Mouse (Mus musculus): ENCODE data around the gene Zfpm1.

Gene Zfpm1

GRCm38 (mm10) chr8:122345181-122346095, 63.5 kb downstream of the Zfpm1 start:
- DNase-seq (ENCODE audit: low spot score in 2 of 2): no peak

- DNase-seq (ENCODE audit: low spot score in 2 of 2): peak in 1 of 2 experiments; percentile 50
Measured at GRCm38 (mm10) chr8:122347811-122348552, 66.0 kb downstream of the Zfpm1 start.

GRCm38 (mm10) chr8:122349357-122350297, 67.7 kb downstream of the Zfpm1 start:
- no peak for DNase-seq (ENCODE audit: low spot score in 2 of 2)

- no peak for DNase-seq (ENCODE audit: low spot score in 2 of 2)
Measured at GRCm38 (mm10) chr8:122350309-122351089, 68.6 kb downstream of the Zfpm1 start.

- DNase-seq (ENCODE audit: low spot score in 2 of 2): no peak
Measured at GRCm38 (mm10) chr8:122354157-122354556, 72.2 kb downstream of the Zfpm1 start.

- DNase-seq (ENCODE audit: low spot score in 2 of 2): no peak
Measured at GRCm38 (mm10) chr8:122355642-122356606, 74.0 kb downstream of the Zfpm1 start.

GRCm38 (mm10) chr8:122357202-122357601, 75.3 kb downstream of the Zfpm1 start:
- DNase-seq (ENCODE audit: low spot score in 2 of 2): no peak

GRCm38 (mm10) chr8:122357641-122358040, 75.7 kb downstream of the Zfpm1 start:
- no peak for DNase-seq (ENCODE audit: low spot score in 2 of 2)

GRCm38 (mm10) chr8:122359111-122359775, 77.3 kb downstream of the Zfpm1 start:
- no peak for DNase-seq (ENCODE audit: low spot score in 2 of 2)

GRCm38 (mm10) chr8:122360696-122361416, 78.9 kb downstream of the Zfpm1 start, which contains the start of gene Trhr2:
Trhr2 (minus strand) TSS chr8:122360746.
- DNase-seq (ENCODE audit: low spot score in 2 of 2): no peak

- no peak for DNase-seq (ENCODE audit: low spot score in 2 of 2)
Measured at GRCm38 (mm10) chr8:122362271-122362670, 80.3 kb downstream of the Zfpm1 start.

- DNase-seq (ENCODE audit: low spot score in 2 of 2): no peak
Measured at GRCm38 (mm10) chr8:122362967-122363366, 81.0 kb downstream of the Zfpm1 start.

GRCm38 (mm10) chr8:122368494-122368893, 86.6 kb downstream of the Zfpm1 start:
- no peak for DNase-seq (ENCODE audit: low spot score in 2 of 2)

GRCm38 (mm10) chr8:122369665-122370064, 87.7 kb downstream of the Zfpm1 start:
- peak; percentile 18 to 46 for DNase-seq (ENCODE audit: low spot score in 2 of 2)

- no peak for DNase-seq (ENCODE audit: low spot score in 2 of 2)
Measured at GRCm38 (mm10) chr8:122371706-122372105, 89.8 kb downstream of the Zfpm1 start.

GRCm38 (mm10) chr8:122375320-122375719, 93.4 kb downstream of the Zfpm1 start:
- DNase-seq (ENCODE audit: low spot score in 2 of 2): no peak

GRCm38 (mm10) chr8:122375751-122376364, 93.9 kb downstream of the Zfpm1 start:
- no peak for DNase-seq (ENCODE audit: low spot score in 2 of 2)
